Mouse (Mus musculus): ENCODE measurements at regions not wholly inside any gene's neighbourhood (a gene's known extent, or its start where the extent isn't known, plus 50 kb on each side); places are given as distances from the start of the nearest gene placed in this dataset.

DNA sequence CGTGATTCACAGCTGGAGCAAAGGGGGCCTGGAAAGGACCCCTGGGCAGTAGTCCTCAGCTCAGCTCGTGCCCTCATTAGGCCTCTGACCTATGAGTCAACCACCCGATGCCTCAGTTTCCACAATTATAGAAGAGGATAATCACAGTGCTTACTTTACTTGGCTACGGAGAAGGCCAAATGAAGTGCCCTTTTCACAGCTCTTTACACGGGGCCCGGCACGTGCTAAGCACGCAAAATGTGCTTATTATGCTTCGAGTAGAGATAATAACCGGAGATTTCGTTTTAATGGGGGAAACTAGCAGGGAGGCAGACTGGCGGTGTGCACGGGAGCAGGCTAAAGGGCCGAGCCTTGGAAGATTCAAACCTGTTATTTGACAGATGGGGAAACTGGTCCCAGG, 102.4 kb upstream of the Jun start:
- no peak for DNase-seq (ENCODE audit: low spot score in 2 of 2)

GRCm38 (mm10) chr4:95155178-95155577, 103.2 kb upstream of the Jun start:
- no peak for DNase-seq (ENCODE audit: low spot score in 2 of 2)

- no peak for DNase-seq (ENCODE audit: low spot score in 2 of 2)
Observed at GRCm38 (mm10) chr4:95155796-95156195, 103.8 kb upstream of the Jun start.

GRCm38 (mm10) chr4:95156451-95157271, 104.6 kb upstream of the Jun start:
- no peak for DNase-seq (ENCODE audit: low spot score in 2 of 2)

- DNase-seq (ENCODE audit: low spot score in 2 of 2), result no peak
Observed at GRCm38 (mm10) chr4:95157653-95158430, 105.8 kb upstream of the Jun start.

DNA sequence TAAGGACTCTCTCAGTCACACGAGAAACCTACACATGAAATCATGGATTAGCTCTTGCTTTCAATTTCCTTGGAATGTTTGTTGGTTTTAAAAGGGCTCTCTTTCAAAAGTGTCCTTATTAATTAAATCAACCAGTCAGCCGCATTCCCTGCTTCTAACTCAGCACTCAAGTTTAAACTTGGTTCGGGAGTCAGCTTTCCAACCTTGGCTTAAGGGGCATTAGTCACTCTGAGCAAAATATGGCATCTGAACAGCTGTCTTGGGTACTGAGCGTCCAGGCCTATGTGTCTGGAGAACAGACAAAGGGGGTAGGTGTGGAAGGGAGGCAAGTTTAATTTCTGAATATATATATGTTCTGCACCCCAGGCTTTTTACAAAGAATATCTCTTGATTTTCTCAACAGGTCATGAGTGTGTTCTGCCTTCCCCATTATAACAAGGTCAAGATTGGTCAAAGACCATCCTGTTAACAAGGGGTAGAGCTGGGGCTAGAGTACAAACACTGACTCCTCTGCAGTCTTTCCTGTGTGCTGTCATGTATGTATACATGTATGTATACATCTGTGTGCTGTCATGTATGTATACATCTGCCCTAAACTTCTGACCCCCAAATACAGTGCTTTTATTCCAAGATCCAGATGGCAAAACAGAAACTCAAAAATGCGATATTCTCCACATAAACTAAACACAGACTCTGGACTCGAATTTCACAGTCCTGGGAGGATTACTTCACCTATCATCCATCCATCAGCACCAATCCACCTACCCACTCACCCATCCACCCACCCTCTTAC, 106.8 kb upstream of the Jun start:
- DNase-seq (ENCODE audit: low spot score in 2 of 2), result no peak

GRCm38 (mm10) chr4:95159821-95160220, 107.8 kb upstream of the Jun start:
- DNase-seq (ENCODE audit: low spot score in 2 of 2), result no peak

DNA sequence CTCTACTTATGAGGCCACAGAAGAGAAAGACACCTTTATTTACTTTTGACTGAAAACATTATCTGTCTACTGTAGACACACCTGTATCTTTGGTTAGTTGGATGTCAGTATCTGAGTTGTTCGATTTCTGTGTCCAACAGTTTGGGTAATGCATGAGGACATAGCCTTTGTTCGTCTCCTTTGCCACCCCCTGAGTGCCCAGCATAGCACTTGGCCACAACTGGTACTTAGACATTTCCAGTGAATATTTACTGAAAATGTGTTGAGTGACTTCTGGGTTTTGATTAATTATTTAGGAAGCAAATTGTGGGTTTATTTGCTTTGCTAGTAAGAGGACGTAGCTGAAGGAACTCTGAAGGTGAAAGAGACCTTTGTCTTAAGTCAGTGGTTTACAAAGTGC, 108.4 kb upstream of the Jun start:
- no peak for DNase-seq (ENCODE audit: low spot score in 2 of 2)

GRCm38 (mm10) chr4:95160912-95161669, 109.1 kb upstream of the Jun start:
- peak; percentile 45 to 71 for DNase-seq (ENCODE audit: low spot score in 2 of 2)

DNA sequence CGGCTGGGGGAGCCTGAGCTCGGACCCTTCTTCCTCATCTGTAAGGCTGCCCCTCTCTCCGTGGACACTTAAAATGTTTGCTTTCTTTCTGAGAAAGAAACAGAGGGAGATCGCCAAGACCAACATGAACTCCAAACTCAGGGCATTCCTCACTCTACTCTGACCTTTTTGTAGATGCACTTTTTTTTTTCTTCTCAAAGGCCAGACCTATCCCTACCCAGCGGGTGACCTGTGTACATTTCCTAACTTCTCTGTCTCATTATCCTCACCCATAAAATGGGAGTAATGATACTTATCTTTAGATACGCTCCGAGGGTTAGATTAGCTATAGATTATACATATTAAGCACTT, 109.6 kb upstream of the Jun start:
- DNase-seq (ENCODE audit: low spot score in 2 of 2), result no peak

- no peak for DNase-seq (ENCODE audit: low spot score in 2 of 2)
Observed at GRCm38 (mm10) chr4:95162386-95163090, 110.5 kb upstream of the Jun start.

GRCm38 (mm10) chr4:95163403-95163802, 111.4 kb upstream of the Jun start:
- no peak for DNase-seq (ENCODE audit: low spot score in 2 of 2)

- no peak for DNase-seq (ENCODE audit: low spot score in 2 of 2)
Observed at GRCm38 (mm10) chr4:95166503-95166902, 114.5 kb upstream of the Jun start.

DNA sequence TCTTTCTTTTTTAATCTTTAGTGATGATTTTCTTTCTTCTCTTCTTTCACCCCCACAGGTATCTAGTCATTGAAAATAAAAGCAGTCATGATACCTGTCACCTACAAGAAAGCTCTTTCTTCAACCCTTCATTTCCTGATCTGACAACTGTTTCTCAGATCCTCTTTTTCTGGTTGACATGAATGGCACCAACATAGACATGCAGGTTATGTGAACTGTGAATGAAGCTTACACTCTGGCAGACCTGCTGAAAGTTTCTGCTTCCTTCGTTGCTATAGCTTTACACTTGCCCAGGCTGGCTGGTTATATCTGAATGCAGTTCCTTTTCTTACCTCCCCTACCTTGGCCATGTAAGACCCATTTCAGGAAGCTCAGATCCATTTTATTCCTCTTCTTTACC, 115.2 kb upstream of the Jun start:
- DNase-seq (ENCODE audit: low spot score in 2 of 2), result no peak

DNA sequence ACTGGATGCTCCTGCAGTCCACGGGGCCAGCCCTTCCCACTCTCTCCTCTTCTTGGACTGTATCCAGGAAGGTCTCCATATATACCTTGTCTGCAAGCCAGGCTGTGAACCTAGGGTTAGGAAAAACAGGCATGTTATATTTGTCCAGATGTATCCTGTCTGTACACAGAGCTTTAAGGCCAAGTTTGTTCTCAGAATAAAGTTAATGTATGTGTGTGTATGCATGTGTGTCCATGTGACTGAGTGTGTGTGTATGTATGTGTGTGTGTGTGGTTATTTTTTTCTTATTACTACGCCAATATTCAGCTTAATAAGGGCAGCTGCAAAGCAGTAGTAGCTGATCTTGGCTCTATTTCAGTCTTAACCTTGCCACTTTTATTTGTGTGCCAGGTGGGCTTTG, 117.7 kb upstream of the Jun start:
- DNase-seq (ENCODE audit: low spot score in 2 of 2), result no peak

GRCm38 (mm10) chr4:95177753-95178152, 125.7 kb upstream of the Jun start:
- no peak for DNase-seq (ENCODE audit: low spot score in 2 of 2)

DNA sequence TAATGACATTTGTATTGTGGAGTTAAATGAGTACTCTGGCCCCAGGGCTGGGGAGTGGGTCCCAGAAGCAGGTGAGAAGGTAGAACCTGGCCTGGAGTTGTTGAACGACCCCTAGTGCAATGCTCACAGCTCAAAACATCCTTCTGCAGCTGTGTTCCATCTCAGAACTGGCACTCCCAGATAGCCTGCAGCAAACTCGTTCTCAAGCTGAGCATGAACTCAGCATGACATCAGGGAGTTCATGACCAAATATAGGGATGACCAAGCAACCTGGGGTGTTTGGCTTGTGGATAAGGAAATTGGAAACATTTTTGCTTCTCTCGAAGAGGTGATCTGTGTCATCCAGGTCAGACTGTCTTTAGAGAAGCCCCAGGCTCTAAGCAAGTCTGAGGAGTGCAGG, 126.4 kb upstream of the Jun start:
- no peak for DNase-seq (ENCODE audit: low spot score in 2 of 2)

- DNase-seq (ENCODE audit: low spot score in 2 of 2), result no peak
Observed at GRCm38 (mm10) chr4:95178900-95179299, 126.9 kb upstream of the Jun start.

GRCm38 (mm10) chr4:95180446-95180845, 128.4 kb upstream of the Jun start:
- DNase-seq (ENCODE audit: low spot score in 2 of 2), result no peak

DNA sequence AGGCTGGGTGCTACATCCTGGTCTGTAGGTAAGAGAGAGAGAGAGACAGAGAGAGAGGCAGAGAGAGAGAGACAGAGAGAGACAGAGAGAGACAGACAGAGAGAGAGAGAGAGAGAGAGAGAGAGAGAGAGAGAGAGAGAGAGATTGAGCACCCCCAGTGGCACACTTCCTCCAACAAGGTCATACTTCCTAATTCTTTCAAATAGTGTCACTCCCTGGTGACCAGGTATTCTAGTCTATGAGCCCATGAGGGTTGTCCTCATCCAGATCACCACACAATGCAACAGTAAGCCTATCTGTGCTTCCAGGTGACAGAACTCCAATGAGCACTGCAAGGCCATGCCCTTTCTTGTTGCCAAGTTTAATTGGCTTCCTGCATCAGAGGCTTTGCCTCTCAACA, 129.0 kb upstream of the Jun start:
- DNase-seq (ENCODE audit: low spot score in 2 of 2), result no peak

GRCm38 (mm10) chr4:95184180-95184579, 132.2 kb upstream of the Jun start:
- DNase-seq (ENCODE audit: low spot score in 2 of 2), result peak in 1 of 2 experiments; percentile 57

All from cerebellum, postnatal 4 days (tissue).